ENCODE assay signal across 28 mouse cellular contexts in the genomic region with DNA sequence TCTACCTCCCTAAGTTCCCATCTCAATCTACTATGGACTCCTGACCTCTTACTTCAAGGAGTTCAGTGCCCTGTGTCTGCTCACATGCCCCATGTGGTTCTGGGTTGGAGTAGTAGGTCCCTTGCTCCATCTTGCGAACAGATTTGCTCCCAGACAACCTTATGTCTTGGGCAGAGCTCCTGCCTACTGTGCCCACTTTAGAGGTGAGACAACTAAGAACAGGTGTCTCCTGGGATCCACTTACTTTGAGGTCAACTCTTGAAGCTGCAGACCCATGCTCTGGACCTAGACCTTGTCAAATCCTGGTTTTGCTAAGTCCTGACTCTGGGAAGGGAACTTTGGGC. TPM values are rescaled to one million over a fixed set of nuclear protein-coding genes. Genes with fewer than 3 reads are reported as not detected.
DNase-seq lines count a peak whose midpoint lies in the region; ATAC-seq lines count a peak whose summit lies in the region.
"Had no signal": no experiment of that assay in that cellular context is flagged by ENCODE, and none has a peak within 500 bp of the region (broad histone marks: within the 10 kb centered on the region; RNA-seq: fewer than 3 reads in every experiment).

No protein-coding gene starts in this region.

- no peaks in the 10 kb centered on the region for H3K27me3 ChIP-seq in heart, embryonic 12.5 days (replicated peaks)
- no peaks in the 10 kb centered on the region for H3K27me3 ChIP-seq in heart, embryonic 11.5 days (ENCODE audit: control insufficient read depth, insufficient read depth, low read length)
- no peaks in the 10 kb centered on the region for H3K27me3 ChIP-seq in heart, embryonic 16.5 days (ENCODE audit: control insufficient read depth, insufficient read depth, low read length)
- no peaks in the 10 kb centered on the region for H3K27me3 ChIP-seq in kidney, embryonic 15.5 days
- H3K27me3 ChIP-seq: embryonic facial prominence, embryonic 13.5 days; forebrain, embryonic 12.5 days; forebrain, embryonic 15.5 days; hindbrain, embryonic 13.5 days; intestine, embryonic 15.5 days had no signal

- peaks cover 31% of the 10 kb centered on the region for H3K36me3 ChIP-seq in heart, embryonic 12.5 days
- H3K36me3 ChIP-seq in heart, embryonic 11.5 days (ENCODE audit: control insufficient read depth, insufficient read depth, low read length): peaks cover 5% of the 10 kb centered on the region
- H3K36me3 ChIP-seq in heart, embryonic 16.5 days (ENCODE audit: control insufficient read depth, insufficient read depth): peaks cover 25% of the 10 kb centered on the region
- H3K36me3 ChIP-seq in kidney, embryonic 15.5 days: no peaks in the 10 kb centered on the region
- H3K36me3 ChIP-seq: embryonic facial prominence, embryonic 10.5 days; embryonic facial prominence, embryonic 13.5 days; forebrain, embryonic 12.5 days; forebrain, embryonic 15.5 days; hindbrain, embryonic 10.5 days; hindbrain, embryonic 13.5 days; intestine, embryonic 15.5 days had no signal

- H3K9ac ChIP-seq in heart, embryonic 12.5 days: no peak overlapping the region
- no peak overlapping the region for H3K9ac ChIP-seq in heart, embryonic 11.5 days (ENCODE audit: low read depth, low read length)
- H3K9ac ChIP-seq in heart, embryonic 16.5 days (ENCODE audit: low read length): no peak overlapping the region
- no peak overlapping the region for H3K9ac ChIP-seq in kidney, embryonic 15.5 days
- H3K9ac ChIP-seq: embryonic facial prominence, embryonic 13.5 days; forebrain, embryonic 12.5 days; forebrain, embryonic 15.5 days; hindbrain, embryonic 13.5 days; intestine, embryonic 15.5 days had no signal

- no peak for ATAC-seq in heart, embryonic 12.5 days (ENCODE audit: insufficient number of reproducible peaks, low FRiP score)
- ATAC-seq in heart, embryonic 11.5 days (replicated peaks; ENCODE audit: insufficient number of reproducible peaks, low FRiP score, low TSS enrichment): no peak
- ATAC-seq in heart, embryonic 16.5 days (replicated peaks; ENCODE audit: extremely low read depth, insufficient read depth, low FRiP score): no peak
- no peak for ATAC-seq in kidney, embryonic 15.5 days (replicated peaks; ENCODE audit: low FRiP score)
- ATAC-seq: CD4-positive, CD25-positive, alpha-beta regulatory T cell, adult 4 months; forebrain, embryonic 15.5 days; hindbrain, embryonic 16.5 days; intestine, embryonic 15.5 days had no signal

- 0 out of 2 replicates have a peak overlapping the region, but pooled peaks have one; percentile 1 for H3K27ac ChIP-seq in heart, embryonic 12.5 days (ENCODE audit: poor library complexity, severe bottlenecking)
- no peak overlapping the region for H3K27ac ChIP-seq in heart, embryonic 11.5 days (ENCODE audit: low read depth, low read length)
- H3K27ac ChIP-seq in heart, embryonic 16.5 days (ENCODE audit: low read length): peak overlapping the region; percentile 60; the same call in 1 of the 2 replicates
- H3K27ac ChIP-seq in kidney, embryonic 15.5 days: no peak overlapping the region
- H3K27ac ChIP-seq: embryonic facial prominence, embryonic 10.5 days; embryonic facial prominence, embryonic 13.5 days; forebrain, embryonic 12.5 days; forebrain, embryonic 15.5 days; hindbrain, embryonic 10.5 days; hindbrain, embryonic 13.5 days; intestine, embryonic 15.5 days had no signal

- no peaks in the 10 kb centered on the region for H3K9me3 ChIP-seq in heart, embryonic 12.5 days (replicated peaks)
- H3K9me3 ChIP-seq in heart, embryonic 11.5 days (replicated peaks; ENCODE audit: control insufficient read depth, low read length): no peaks in the 10 kb centered on the region
- H3K9me3 ChIP-seq in heart, embryonic 16.5 days (replicated peaks; ENCODE audit: control insufficient read depth, low read length): no peaks in the 10 kb centered on the region
- no peaks in the 10 kb centered on the region for H3K9me3 ChIP-seq in kidney, embryonic 15.5 days (replicated peaks)
- H3K9me3 ChIP-seq: embryonic facial prominence, embryonic 10.5 days; embryonic facial prominence, embryonic 13.5 days; forebrain, embryonic 12.5 days; forebrain, embryonic 15.5 days; hindbrain, embryonic 10.5 days; hindbrain, embryonic 13.5 days; intestine, embryonic 15.5 days had no signal

- DNase-seq in heart, adult 8-10 months (ENCODE audit: low spot score): no peak
- peak; percentile 17 for DNase-seq in heart, postnatal 4 days
- DNase-seq: adrenal gland, adult 2 months; adrenal gland, postnatal 14 days; cerebellum, adult 11 months; cerebellum, adult 2 months; cerebellum, adult 9-11 months; cerebellum, postnatal 36 days; embryo, embryonic 11 days; gastrocnemius, postnatal 25 days; kidney, adult 11 months; kidney, adult 8-10 months had no signal

- peaks cover 46% of the 10 kb centered on the region for H3K4me1 ChIP-seq in heart, embryonic 12.5 days (replicated peaks)
- H3K4me1 ChIP-seq in heart, embryonic 11.5 days (ENCODE audit: control insufficient read depth, insufficient read depth, low read length): peaks cover 21% of the 10 kb centered on the region
- H3K4me1 ChIP-seq in heart, embryonic 16.5 days (ENCODE audit: control insufficient read depth, insufficient read depth, low read length): peaks cover 27% of the 10 kb centered on the region
- H3K4me1 ChIP-seq in kidney, embryonic 15.5 days: peaks cover 10% of the 10 kb centered on the region; the same call in 1 of the 2 replicates

- 95% methylated on average over 1 of the region's 1 CpGs for WGBS in heart, embryonic 12.5 days
- WGBS in heart, embryonic 11.5 days (ENCODE audit: insufficient replicate concordance): 91% methylated on average over 1 of the region's 1 CpGs
- 76% methylated on average over 1 of the region's 1 CpGs for WGBS in heart, embryonic 16.5 days
- 93% methylated on average over 1 of the region's 1 CpGs for WGBS in kidney, embryonic 15.5 days

- no peak overlapping the region for H3K4me2 ChIP-seq in heart, embryonic 12.5 days
- no peak overlapping the region for H3K4me2 ChIP-seq in heart, embryonic 11.5 days
- H3K4me2 ChIP-seq in heart, embryonic 16.5 days (ENCODE audit: low read depth, low read length): no peak overlapping the region
- H3K4me2 ChIP-seq in kidney, embryonic 15.5 days: no peak overlapping the region
- H3K4me2 ChIP-seq: embryonic facial prominence, embryonic 13.5 days; forebrain, embryonic 12.5 days; forebrain, embryonic 15.5 days; hindbrain, embryonic 13.5 days; intestine, embryonic 15.5 days had no signal

- H3K4me3 ChIP-seq in heart, embryonic 12.5 days: no peak overlapping the region
- H3K4me3 ChIP-seq in heart, embryonic 11.5 days (ENCODE audit: low read depth, low read length): no peak overlapping the region
- H3K4me3 ChIP-seq in heart, embryonic 16.5 days (ENCODE audit: low read length): no peak overlapping the region
- no peak overlapping the region for H3K4me3 ChIP-seq in kidney, embryonic 15.5 days (replicated peaks)
- H3K4me3 ChIP-seq: embryonic facial prominence, embryonic 10.5 days; embryonic facial prominence, embryonic 13.5 days; erythroblast, embryonic 14.5 days; forebrain, embryonic 12.5 days; forebrain, embryonic 15.5 days; hindbrain, embryonic 10.5 days; hindbrain, embryonic 13.5 days; intestine, embryonic 15.5 days had no signal

RNA-seq across cellular contexts. Expression of a gene that starts 19.2 kb away (rescaled TPM):
- 5,319 and 5,490 TPM in 2 replicates for polyA plus RNA-seq in heart, embryonic 12.5 days (2016; fragmentation: Nextera tagmentation; extraction: Ambion mirVana)
- polyA plus RNA-seq in heart, embryonic 11.5 days (2014; fragmentation: Nextera tagmentation; extraction: Ambion mirVana): 3,916 and 3,947 TPM in 2 replicates
- polyA plus RNA-seq in heart, embryonic 16.5 days (2015; fragmentation: Nextera tagmentation; extraction: Ambion mirVana): 9,605 and 10,628 TPM in 2 replicates
- over 10,000 TPM in 2 of 4 experiments, 1,000 to 10,000 TPM in 2; 8,821 to 11,650 (median 10,060) TPM for total RNA-seq in heart, adult 8-10 months (2022)
- 1,000 to 10,000 TPM; 6,684 to 7,230 TPM for total RNA-seq in heart, postnatal 4 days (2021)
- polyA plus RNA-seq in kidney, embryonic 15.5 days (2015; fragmentation: Nextera tagmentation; extraction: Ambion mirVana): 22.2 and 39.9 TPM in 2 replicates
- total RNA-seq: MEL had no signal
- polyA plus RNA-seq: erythroblast, embryonic 14.5 days had no signal

RNA-seq across cellular contexts. Expression of a gene that starts 36.9 kb away (rescaled TPM):
- 3.0 and 3.3 TPM in 2 replicates for polyA plus RNA-seq in heart, embryonic 12.5 days (2016; fragmentation: Nextera tagmentation; extraction: Ambion mirVana)
- 2.3 and 3.1 TPM in 2 replicates for polyA plus RNA-seq in heart, embryonic 11.5 days (2014; fragmentation: Nextera tagmentation; extraction: Ambion mirVana)
- polyA plus RNA-seq in heart, embryonic 16.5 days (2015; fragmentation: Nextera tagmentation; extraction: Ambion mirVana): 5.9 TPM in 2 replicates
- 1 to 10 TPM; 5.0 to 8.6 (median 5.5) TPM for total RNA-seq in heart, adult 8-10 months (2022)
- total RNA-seq in heart, postnatal 4 days (2021): 10 to 100 TPM in 1 of 2 experiments, 1 to 10 TPM in 1; 7.3 to 10.3 TPM
- polyA plus RNA-seq in kidney, embryonic 15.5 days (2015; fragmentation: Nextera tagmentation; extraction: Ambion mirVana): 21.7 and 22.1 TPM in 2 replicates
- total RNA-seq: adrenal gland, postnatal 14 days; gastrocnemius, adult 8-10 months; gastrocnemius, postnatal 25 days; MEL had no signal
- polyA plus RNA-seq: erythroblast, embryonic 14.5 days had no signal

Comparison
In these comparisons a context has a peak if more than half of its experiments do, and no peak if none do; other contexts are left out.
1. H3K27ac ChIP-seq: peak in heart, embryonic 12.5 days (single experiment) and heart, embryonic 16.5 days (single experiment); none in heart, embryonic 11.5 days (single experiment) and kidney, embryonic 15.5 days (single experiment).
2. RNA of a gene that starts 19.2 kb away (polyA plus RNA-seq): 9,605 to 10,628 TPM in heart, embryonic 16.5 days, 5,319 to 5,490 TPM in heart, embryonic 12.5 days and 3,916 to 3,947 TPM in heart, embryonic 11.5 days; 22.2 to 39.9 TPM in kidney, embryonic 15.5 days; every median in the first group is over 10 times any median in the second.